Mouse (Mus musculus): ENCODE data around the gene Tigd3. TPM values are rescaled to one million over a fixed set of nuclear protein-coding genes. Genes with fewer than 3 reads are reported as not detected.

Tigd3 gene
- total RNA-seq (2023) = 1 to 10 TPM; 2.4 to 3.3 TPM

GRCm38 (mm10) chr19:5894002-5894678, at the start of gene Tigd3:
TSS of gene Tigd3 (minus strand) at chr19:5894149.

GRCm38 (mm10) chr19:5924713-5925093, 30.8 kb upstream of the Tigd3 start, which contains the start of gene Cdc42ep2:
TSS of gene Cdc42ep2 (minus strand) at chr19:5924816.

GRCm38 (mm10) chr19:5913007-5913719, 19.2 kb upstream of the Tigd3 start, which contains the start of gene Dpf2:
TSS of gene Dpf2 (minus strand) at chr19:5913010.

GRCm38 (mm10) chr19:5877618-5878361, 16.2 kb downstream of the Tigd3 start, which contains the start of gene Slc25a45:
TSS of gene Slc25a45 (plus strand) at chr19:5877808.

GRCm38 (mm10) chr19:5874969-5875480, 18.9 kb downstream of the Tigd3 start, which contains the start of gene Frmd8:
TSS of gene Frmd8 (minus strand) at chr19:5875274.

Other genes starting within 250 kb of the Tigd3 start
- 100 to 1,000 TPM; 201 to 208 TPM for gene Sipa1, start 230.4 kb downstream of the Tigd3 start, total RNA-seq (2023)
- 10 to 100 TPM; 80.6 to 97.7 TPM for gene Map3k11, start 205.4 kb downstream of the Tigd3 start, total RNA-seq (2023)
- 10 to 100 TPM; 81.9 to 82.5 TPM for gene Pcnx3, start 205.2 kb downstream of the Tigd3 start, total RNA-seq (2023)
- under 1 TPM in 1 of 2 experiments, not detected in 1; 0.77 TPM for gene Kcnk7, start 189.8 kb downstream of the Tigd3 start, total RNA-seq (2023)
- gene Ehbp1l1, start 167.8 kb downstream of the Tigd3 start, total RNA-seq (2023) = 100 to 1,000 TPM; 146 to 165 TPM
- gene Fam89b, start 164.5 kb downstream of the Tigd3 start, total RNA-seq (2023) = 10 to 100 TPM; 54.5 to 58.8 TPM
- 1 to 10 TPM; 2.3 to 3.3 TPM for gene Ltbp3, start 153.2 kb downstream of the Tigd3 start, total RNA-seq (2023)
- 10 to 100 TPM; 48.2 to 54.7 TPM for gene Scyl1, start 122.7 kb downstream of the Tigd3 start, total RNA-seq (2023)
- gene Frmd8, start 18.9 kb downstream of the Tigd3 start, total RNA-seq (2023) = 10 to 100 TPM; 59.9 to 62.7 TPM
- gene Slc25a45, start 16.3 kb downstream of the Tigd3 start, total RNA-seq (2023) = 10 to 100 TPM; 48.2 to 55.2 TPM
- 100 to 1,000 TPM; 106 to 111 TPM for gene Dpf2, start 18.9 kb upstream of the Tigd3 start, total RNA-seq (2023)
- gene Cdc42ep2, start 30.7 kb upstream of the Tigd3 start, total RNA-seq (2023) = 1 to 10 TPM; 3.2 to 4.7 TPM
- 10 to 100 TPM; 38.1 to 39.3 TPM for gene Pola2, start 70.1 kb upstream of the Tigd3 start, total RNA-seq (2023)
- gene Slc22a20, start 92.0 kb upstream of the Tigd3 start, total RNA-seq (2023) = 1 to 10 TPM; 1.9 to 2.3 TPM
- 100 to 1,000 TPM; 242 to 264 TPM for gene Capn1, start 121.7 kb upstream of the Tigd3 start, total RNA-seq (2023)
- 10 to 100 TPM; 40.0 to 42.7 TPM for gene Syvn1, start 152.4 kb upstream of the Tigd3 start, total RNA-seq (2023)
- gene Mrpl49, start 163.6 kb upstream of the Tigd3 start, total RNA-seq (2023) = 10 to 100 TPM; 15.5 to 17.7 TPM
- gene Fau, start 163.7 kb upstream of the Tigd3 start, total RNA-seq (2023) = 1,000 to 10,000 TPM; 1,500 to 1,520 TPM
- gene Znhit2, start 167.0 kb upstream of the Tigd3 start, total RNA-seq (2023) = 10 to 100 TPM; 11.3 to 13.7 TPM
- gene Tm7sf2, start 174.2 kb upstream of the Tigd3 start, total RNA-seq (2023) = 10 to 100 TPM in 1 of 2 experiments, 1 to 10 TPM in 1; 9.7 to 10.8 TPM
- gene Vps51, start 183.1 kb upstream of the Tigd3 start, total RNA-seq (2023) = 10 to 100 TPM; 71.2 to 76.9 TPM
- gene Tmem262, start 185.9 kb upstream of the Tigd3 start, total RNA-seq (2023) = not detected
- gene Gm28374, start 188.1 kb upstream of the Tigd3 start, total RNA-seq (2023) = not detected
- gene Zfpl1, start 190.8 kb upstream of the Tigd3 start, total RNA-seq (2023) = 10 to 100 TPM; 23.8 to 26.0 TPM
- 10 to 100 TPM; 31.2 to 31.6 TPM for gene Cdca5, start 190.8 kb upstream of the Tigd3 start, total RNA-seq (2023)
- gene AC131692.1, start 200.3 kb upstream of the Tigd3 start, total RNA-seq (2023) = 1 to 10 TPM; 1.2 to 2.0 TPM
- gene Naaladl1, start 211.6 kb upstream of the Tigd3 start, total RNA-seq (2023) = 1 to 10 TPM in 1 of 2 experiments, under 1 TPM in 1; 0.46 to 1.7 TPM
- 1 to 10 TPM; 6.6 to 7.2 TPM for gene Sac3d1, start 224.5 kb upstream of the Tigd3 start, total RNA-seq (2023)
- 10 to 100 TPM; 11.3 to 14.2 TPM for gene Snx15, start 234.2 kb upstream of the Tigd3 start, total RNA-seq (2023)
- 1 to 10 TPM in 1 of 2 experiments, under 1 TPM in 1; 0.94 to 1.3 TPM for gene Batf2, start 246.8 kb upstream of the Tigd3 start, total RNA-seq (2023)
- gene Arl2, start 247.4 kb upstream of the Tigd3 start, total RNA-seq (2023) = 10 to 100 TPM; 12.9 to 17.1 TPM

All from neutrophil, adult 83 days (primary cell).